Mouse (Mus musculus) A20 (cell line): Measurements from ENCODE around the gene Fxyd5.
A peak's percentile ranks its signal among the peaks of the same experiment; 100 is the strongest.

Source experiments
- DNase-seq: peaks from one replicate; pipeline ENCODE4 v3.0.0-alpha.2; 2011; ENCODE audit warnings: low read depth, low spot score

Gene Fxyd5

DNA sequence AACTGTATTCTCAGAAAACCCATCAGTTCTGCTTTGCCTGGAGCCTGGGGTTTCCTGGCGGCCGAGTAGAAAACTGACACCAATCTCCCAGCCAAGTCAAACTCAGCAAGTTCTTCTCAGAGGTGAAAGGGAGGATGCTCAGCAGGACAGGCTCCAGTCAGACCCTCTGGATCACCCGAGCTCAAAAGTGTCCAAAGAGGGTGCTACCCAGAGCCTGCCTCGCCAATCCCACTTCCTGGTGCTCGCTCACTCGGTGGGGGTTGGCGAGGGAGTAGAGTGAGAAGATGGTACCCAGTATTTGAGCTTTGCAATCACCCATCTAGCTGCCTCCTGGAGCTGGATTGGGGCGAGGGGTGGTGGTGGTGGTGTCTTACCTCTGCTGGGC is 1.3 kb downstream of the Fxyd5 start:
- no peak for DNase-seq

DNA sequence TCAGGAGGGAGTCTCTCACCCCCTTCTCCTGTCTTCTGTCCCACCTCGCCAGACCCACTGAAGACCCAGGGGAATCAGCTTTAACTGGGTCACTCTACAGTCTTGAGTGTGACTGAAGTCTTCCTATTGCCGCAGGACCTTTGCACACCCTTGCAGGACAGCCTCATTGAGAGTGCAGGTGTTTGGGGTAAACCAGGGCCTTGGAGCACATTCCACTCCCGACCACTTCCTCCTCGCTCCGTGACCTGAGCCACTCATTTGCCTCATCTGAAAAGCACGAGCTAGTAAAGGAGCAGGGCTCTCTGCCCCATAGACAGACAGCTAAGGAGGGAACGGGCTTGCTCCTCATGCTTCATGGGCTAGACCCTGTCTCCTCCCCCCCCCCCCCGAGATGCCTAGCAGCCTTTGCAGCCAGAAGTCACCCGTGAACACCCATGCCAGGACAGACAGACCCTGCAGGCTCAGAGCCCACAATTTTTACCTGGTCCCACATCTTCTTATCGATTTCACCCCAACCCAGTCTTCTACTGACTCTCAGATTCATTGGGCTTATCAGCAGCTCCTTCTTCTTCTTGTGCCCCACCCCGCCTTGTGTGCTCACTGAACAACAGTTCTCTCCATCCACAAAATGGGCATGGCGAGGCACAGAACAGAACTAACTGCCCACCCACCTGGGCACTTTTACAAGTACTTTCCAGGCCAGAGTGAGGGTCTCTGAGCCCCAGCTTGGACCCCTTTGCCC is 1.8 kb downstream of the Fxyd5 start:
- DNase-seq, result no peak

- no peak for DNase-seq
Observed at GRCm38 (mm10) chr7:31039011-31039410, 3.3 kb downstream of the Fxyd5 start.

DNA sequence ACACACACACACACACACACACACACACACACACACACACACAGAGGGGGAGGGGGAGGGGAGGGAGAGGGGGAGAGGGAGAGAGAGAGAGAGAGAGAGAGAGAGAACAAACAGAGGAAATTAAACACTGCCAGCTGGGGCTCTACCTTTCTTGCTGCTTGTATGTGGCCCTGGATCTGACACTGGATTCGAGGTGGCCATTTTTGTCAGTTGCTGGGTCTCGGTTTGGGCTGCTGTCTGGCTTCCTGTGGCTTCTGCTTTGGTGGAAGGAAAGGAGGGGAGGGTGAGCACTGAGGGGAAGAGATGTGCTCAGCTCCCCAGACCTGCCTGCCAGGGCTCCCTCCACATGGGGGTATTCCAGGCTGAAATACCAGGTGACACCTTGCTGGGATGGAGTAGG is 4.6 kb downstream of the Fxyd5 start:
- DNase-seq, result peak; percentile 59

DNA sequence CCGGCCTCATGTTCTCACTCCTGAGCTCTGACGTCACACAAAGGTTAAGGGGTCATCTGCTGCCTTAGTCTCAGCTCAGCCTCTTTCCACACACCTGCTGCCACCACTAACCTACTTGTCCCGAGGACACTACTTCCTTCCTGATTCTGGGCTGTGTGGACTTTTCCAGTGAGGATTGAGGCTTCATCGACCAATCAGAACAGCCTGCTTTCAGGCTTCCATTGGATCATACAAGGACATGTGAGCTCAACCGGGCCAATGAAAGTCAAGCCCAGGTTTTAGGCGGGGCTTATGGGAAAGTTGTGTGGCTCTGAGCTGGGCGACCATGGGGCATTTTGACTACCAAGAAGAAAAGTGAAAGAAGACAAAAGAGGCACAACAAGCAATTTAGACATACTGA is 5.4 kb downstream of the Fxyd5 start:
- DNase-seq, result peak; percentile 95

DNA sequence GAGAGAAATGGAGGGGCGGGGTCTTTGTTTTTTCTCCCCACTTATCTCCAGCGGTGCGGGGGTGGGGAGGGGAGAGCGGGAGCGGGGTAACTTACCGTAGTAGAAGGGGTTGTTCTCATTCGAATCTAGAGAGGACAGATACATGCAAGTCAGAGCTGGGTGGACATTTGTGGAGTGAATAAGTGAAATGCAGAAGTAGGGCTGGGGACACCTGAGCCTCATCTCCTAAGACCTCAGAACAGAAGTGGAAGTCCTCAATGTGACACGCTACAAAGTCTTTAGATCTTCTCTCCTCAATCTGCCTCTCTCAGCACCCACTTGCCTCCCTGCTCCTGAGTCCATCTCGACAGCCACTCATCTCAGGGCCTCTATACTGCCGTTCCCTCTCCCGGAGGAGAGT is 7.0 kb downstream of the Fxyd5 start:
- DNase-seq, result no peak

DNA sequence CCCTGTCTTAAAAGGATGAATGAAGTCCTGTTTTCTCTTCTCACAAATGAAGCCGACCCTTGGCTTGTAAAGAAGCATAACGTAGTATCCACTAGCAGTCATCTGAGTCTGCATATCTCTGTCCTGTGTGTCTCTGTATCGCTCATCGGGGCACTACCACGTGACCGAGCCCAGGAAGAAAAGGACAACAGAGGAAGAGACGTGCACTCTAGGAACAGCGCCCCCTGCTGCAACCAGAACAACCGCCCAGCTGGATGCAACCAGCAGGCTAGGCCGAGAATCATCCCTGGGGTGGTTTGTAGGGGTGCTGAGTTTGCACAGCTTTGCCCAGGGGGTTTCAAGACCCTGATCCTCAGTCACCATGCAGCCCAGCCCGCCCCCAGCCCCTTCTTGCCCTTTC is 7.5 kb downstream of the Fxyd5 start:
- DNase-seq, result peak; percentile 53

DNA sequence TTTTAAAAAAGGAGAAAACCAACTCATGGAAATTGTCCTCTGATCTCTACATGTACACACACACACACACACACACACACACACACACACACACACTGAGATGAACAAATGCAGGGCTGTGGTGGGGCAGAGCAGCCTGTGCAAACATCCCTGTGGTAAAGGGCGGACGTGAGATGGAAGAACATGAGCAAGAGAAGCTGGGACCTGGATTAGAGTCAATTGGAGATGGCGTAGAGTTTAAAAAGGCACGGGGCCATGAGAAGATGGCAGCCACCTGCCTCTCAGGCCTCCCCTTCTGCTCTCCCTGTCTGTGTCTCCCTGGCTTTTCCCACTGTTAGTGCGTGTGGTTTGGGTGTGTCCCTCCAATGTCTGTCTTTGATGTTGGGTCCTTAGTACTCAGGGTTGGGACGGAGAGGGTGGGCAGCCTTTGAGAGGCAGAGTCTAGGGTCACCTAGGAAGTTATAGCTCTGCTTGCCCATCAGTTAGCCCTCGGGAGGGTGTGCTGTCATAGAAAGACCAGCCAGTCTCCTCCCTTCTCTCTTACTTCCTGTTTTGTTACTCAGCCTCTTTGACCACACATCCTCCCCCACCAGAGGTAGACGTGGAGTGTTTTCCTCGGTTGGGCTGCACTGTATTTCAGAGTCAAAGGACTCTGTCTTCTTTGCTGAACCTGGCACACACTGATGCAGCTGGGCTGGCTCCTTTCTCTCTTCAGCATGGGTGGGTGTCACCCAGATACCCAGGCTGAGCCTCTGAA is 8.7 kb downstream of the Fxyd5 start:
- peak; percentile 75 for DNase-seq

DNA sequence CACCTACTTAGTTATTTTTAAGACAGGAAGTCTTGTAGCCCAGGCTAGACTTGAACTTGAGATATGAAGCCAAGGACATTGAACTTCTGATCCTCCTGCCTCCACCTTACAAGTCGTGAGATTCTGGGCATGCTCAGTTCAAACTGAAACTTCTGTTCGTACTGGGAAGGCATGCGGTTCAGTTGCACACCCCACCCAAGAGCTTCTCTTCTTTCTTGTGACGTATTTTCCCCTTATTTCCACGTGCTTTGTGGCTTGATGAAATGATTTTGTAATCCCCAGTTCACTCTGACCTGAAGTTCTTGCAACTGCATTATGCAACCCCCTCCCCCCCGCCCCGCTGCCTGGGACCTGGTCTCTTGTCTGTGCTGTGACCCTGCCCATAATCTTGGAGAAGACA is 10.6 kb downstream of the Fxyd5 start:
- no peak for DNase-seq

- DNase-seq, result peak; percentile 43
Observed at GRCm38 (mm10) chr7:31030717-31031116, 11.6 kb downstream of the Fxyd5 start.

GRCm38 (mm10) chr7:31028609-31029008 is 13.7 kb downstream of the Fxyd5 start:
- no peak for DNase-seq

DNA sequence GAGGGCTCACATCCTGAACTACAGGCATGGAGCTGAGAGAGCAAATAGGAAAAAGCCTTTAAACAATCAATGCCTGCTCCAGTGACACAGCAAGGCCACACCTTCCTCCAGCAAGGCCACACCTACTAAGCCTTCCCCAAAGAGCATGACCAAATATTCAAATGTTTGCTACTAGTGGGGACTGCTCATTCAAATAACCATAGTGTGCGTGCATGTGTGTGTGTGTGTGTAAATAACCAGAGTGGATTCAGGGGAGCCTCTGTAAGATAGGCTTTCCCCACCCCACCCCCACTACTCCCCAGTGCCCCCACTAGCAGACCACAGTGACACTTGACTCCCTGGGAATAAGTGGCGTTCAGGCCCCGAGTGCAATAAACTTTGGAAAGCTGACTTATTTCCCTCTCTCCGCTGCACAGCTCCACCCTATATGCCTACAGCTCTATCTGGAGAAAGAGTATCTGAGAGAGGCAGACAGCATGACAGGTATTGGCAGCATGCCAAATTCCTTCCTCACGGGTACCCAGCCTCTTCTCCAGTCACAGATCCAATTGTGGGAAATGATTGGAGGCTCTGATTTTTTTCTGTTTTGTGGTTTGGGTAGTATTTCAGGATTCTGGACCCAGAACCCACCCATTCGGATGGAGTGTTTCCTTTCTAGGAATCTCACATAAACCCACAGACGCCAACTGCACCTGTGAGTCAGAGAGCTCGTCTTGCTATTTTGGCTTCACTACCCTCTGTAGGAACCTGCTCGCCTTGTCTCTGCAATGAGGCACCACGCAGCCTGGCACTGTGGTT is 25.0 kb downstream of the Fxyd5 start:
- peak; percentile 67 for DNase-seq

- no peak for DNase-seq
Observed at GRCm38 (mm10) chr7:31012971-31013370, 29.3 kb downstream of the Fxyd5 start.

DNA sequence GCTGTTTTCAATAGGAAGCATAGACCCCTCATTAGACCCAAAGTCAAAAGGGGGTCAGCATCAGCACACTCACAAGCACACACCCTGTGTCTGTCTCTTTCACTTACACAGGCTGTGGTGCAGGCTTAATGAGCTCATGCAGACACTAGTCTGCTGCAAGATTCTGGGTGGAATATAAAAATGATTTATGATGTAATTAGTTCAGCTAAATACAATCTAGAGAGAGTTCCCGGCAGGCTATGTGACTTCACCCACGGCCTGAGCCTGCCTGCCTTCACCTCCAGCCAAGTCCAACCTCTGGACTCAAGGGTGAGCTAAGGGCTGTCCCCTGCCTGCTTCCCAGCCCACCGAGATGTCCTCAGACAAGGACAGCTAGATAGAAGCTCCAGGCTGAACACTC is 33.4 kb downstream of the Fxyd5 start:
- no peak for DNase-seq

- no peak for DNase-seq
Observed at GRCm38 (mm10) chr7:31008175-31008574, 34.1 kb downstream of the Fxyd5 start.

DNA sequence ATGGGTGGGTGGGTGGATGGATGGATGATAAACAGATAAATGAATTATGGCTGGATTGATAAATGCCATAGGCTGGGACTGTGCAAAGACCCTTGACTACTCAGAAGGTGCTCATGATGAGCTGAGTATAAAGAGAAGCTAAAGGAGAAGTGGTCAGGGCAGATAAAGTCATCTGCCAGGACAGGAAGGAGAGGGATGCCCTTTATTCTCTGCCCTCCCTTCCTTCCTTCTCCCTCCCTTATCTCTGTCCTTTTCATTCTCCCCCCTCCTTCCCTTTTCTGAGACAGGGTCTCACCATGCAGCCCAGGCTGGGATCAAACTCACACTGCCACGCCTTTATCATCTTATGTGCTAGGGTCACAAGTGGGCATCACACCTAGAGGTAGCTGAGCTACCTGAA is 34.5 kb downstream of the Fxyd5 start:
- DNase-seq, result no peak

DNA sequence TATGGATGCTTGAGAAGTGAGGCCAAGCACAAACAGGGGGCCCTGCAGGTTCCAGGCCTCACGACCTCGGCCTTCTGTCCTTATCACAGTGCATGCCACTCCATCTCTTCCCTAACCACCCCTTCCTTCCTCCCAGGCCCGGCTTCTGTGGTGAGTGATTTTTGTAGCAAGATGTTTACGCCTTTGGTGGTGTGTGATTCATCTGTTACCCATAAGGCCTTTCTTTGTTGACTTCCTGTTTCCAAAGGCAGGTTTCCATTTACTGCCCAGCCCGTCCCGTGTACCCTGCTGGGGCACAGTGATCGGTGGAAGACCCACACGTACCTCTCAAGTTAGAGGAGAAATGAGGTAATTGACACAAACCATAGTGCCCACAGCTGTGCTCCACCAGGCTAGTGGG is 39.6 kb downstream of the Fxyd5 start:
- peak; percentile 13 for DNase-seq

DNA sequence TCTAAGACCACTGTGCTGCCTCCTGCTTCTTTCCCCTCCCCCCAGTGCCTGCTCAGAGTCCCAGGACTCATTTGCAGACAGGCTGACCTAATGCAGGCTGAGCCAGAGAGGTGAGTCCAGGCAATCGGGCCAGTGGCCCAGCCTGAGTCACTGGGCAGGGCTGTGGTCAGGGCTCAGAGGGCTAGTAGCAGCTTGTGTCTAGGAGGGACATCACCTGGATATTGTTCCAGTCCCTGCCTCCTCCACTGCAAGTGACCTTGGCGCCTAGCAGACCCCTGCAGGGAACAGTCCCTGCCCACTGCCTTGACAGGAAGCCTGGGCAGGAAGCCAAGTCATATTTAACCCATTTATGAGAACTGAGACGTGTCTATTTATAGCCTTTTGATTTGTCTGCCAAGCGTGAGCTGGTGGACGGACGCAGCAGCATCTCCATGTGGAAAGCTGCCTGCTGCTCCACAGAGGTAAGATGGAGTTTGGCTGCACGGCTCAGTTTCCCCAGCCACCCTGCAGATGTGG is 41.7 kb downstream of the Fxyd5 start:
- peak; percentile 89 for DNase-seq

- peak; percentile 24 for DNase-seq
Observed at GRCm38 (mm10) chr7:30996491-30996890, 45.8 kb downstream of the Fxyd5 start.

DNA sequence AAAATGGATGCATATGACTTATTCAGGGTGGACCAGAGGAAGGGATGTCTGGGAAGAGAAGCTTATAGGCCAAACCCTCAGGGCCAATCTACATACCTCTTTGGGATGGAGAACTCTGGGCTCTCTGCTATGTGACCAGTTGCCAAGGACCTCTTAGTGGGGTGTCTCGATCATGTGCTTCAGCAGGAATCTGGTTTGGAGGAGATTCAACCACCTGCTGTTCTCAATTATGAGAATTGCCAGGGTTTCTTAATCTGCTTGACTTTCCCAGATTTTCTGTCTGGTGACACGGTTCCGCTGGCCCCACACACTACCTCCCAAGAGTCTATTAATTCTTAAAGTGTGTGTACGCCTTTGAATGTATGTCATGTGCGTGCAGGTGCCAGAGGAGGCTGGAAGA is 48.3 kb downstream of the Fxyd5 start:
- no peak for DNase-seq

DNA sequence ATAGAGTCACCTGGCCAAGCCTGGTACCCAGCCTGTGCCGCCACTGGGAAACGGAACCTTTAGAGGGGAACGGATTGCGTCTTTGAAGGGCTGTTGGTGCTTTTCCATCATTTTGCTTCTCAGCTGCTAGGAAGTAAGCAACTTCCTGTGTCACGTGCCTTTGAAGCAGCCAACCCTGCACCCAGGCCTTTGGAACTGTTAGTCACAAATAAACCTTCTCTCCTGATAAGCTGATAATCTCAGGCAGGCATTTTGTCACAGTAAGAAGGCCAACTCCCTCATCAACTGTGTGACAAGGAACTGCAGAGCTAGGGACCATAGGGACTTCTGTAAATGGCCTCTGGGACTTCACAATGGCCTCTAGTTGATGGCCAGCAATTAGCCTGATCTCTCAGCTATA is 50.1 kb downstream of the Fxyd5 start:
- DNase-seq, result no peak

- no peak for DNase-seq
Observed at GRCm38 (mm10) chr7:30988519-30989162, 53.6 kb downstream of the Fxyd5 start.
